Mouse (Mus musculus) layer of hippocampus, adult 2 months (tissue): ENCODE measurements around the gene Tspan5. TPM values are rescaled to one million over a fixed set of nuclear protein-coding genes. Genes with fewer than 3 reads are reported as not detected.
A peak's percentile ranks its signal among the peaks of the same experiment; 100 is the strongest.

Source experiments
- DNase-seq, 2 experiments: peaks; one replicate each; pipeline ENCODE4 v3.0.0; 2022; ENCODE audit warnings: low spot score in 2 of 2
- H3K27ac ChIP-seq: fragments of 200-600 bp; 2 replicates; pipeline ENCODE4 v1.8.1; 2022
- H3K4me3 ChIP-seq: fragments of 200-600 bp; 2 replicates; pipeline ENCODE4 v1.8.1; 2022; ENCODE audit warnings: mild to moderate bottlenecking
- CTCF ChIP-seq: fragments of 200-600 bp; conservative IDR thresholded peaks from 2 replicates; pipeline ENCODE4 v1.8.1; 2022; ENCODE audit warnings: antibody characterized with exemption, mild to moderate bottlenecking, moderate library complexity
- long read RNA-seq, 2 experiments: library from polyadenylated mRNA; stranded (forward); transcript quantifications; one replicate each; pipeline ENCODE4 v2.0.0; 2021; ENCODE audit warnings: borderline mapping rate in 2 of 2
- total RNA-seq, 2 experiments: library from RNA; stranded (reverse); gene quantifications; 2 replicates each; pipeline ENCODE4 v1.2.3; 2021

Gene Tspan5
- total RNA-seq: 100 to 1,000 TPM; 199 to 202 TPM
- long read RNA-seq, experiment 1, full-length matches to known transcripts: 167 of 198 reads
- long read RNA-seq, experiment 1, partial matches to known transcripts: 5 of 198 reads
- long read RNA-seq, experiment 1, other reads (novel, unspliced or antisense): 26 of 198 reads
- long read RNA-seq, experiment 2, full-length matches to known transcripts: 270 of 321 reads
- long read RNA-seq, experiment 2, partial matches to known transcripts: 27 of 321 reads
- long read RNA-seq, experiment 2, other reads (novel, unspliced or antisense): 24 of 321 reads

DNA sequence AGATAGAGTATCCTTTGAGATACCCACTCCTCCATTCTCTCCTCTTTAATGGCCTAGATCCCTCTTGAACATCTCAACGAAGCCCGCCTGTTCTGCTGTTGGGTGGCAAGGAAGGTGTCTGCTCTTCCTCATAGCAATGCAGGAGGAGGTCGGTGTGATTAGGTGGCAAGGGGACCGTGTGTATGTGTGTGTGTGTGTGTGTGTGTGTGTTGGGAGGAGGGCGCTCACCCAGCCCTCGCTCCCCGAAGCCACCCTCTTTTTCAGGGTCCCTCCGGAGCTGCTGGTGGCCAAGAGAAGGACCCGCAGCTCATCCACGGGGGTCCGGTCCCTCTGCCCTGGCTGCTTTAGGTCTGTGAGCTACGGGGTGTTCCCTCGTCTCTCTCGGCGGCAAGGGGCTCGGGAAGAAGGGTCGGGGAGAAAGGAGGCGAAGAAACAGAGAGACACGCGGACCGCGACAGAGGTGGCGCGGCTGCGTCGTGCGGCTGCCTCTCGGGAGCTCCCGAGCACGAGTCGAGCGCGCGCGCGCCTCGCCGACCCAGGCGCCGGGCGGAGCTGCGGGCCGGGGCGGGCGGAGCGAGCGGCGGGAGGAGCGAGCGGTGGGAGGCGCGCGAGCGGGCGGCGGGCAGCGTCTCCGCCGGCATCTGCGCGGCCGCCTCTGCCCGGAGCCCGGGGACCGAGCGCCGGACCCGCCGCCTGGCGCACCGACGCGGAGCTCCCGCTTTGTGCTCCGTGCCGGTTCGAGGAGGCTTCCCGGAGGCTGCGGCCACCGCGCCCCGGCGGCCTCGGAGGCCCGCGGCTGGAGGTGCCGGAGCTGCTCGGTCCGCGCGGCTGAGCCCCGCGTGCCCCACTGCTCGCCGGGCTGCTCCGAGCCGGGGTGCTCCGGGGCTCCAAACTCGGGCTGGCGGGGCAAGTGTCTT, at the start of gene Tspan5:
Gene Tspan5 (plus strand): TSS at position 547 of the 917 bp plus-strand sequence.
- peak; percentile 77 to 84 for DNase-seq

DNA sequence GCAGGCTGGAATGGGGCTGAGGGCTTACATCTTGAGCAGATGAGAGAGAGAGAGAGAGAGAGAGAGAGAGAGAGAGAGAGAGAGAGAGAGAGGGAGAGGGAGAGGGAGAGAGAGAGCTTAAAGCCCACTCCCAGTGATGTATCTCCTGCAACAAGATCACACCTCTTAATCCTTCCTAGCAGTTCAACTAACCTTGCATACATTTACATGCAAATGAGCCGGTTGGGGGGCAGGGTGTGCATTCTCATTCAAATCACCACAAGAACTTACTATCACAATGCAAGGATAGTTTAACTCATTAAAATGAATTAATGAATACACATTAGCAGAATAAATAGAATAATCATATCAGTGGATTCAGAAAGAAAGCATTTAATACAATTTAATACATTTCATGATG, 49.7 kb upstream of the Tspan5 start:
- Histone ChIP-seq H3K27ac (no peak overlapping the region), H3K4me3 (no peak overlapping the region)
- no peak for DNase-seq
- no peak for TF ChIP-seq CTCF

More for the DNA sequence above, at the start of gene Tspan5:
- H3K27ac ChIP-seq: peak within 1 kb of the TSS; percentile 97
- TF ChIP-seq CTCF: no peak
- H3K4me3 ChIP-seq: peak within 1 kb of the TSS; percentile 95

DNA sequence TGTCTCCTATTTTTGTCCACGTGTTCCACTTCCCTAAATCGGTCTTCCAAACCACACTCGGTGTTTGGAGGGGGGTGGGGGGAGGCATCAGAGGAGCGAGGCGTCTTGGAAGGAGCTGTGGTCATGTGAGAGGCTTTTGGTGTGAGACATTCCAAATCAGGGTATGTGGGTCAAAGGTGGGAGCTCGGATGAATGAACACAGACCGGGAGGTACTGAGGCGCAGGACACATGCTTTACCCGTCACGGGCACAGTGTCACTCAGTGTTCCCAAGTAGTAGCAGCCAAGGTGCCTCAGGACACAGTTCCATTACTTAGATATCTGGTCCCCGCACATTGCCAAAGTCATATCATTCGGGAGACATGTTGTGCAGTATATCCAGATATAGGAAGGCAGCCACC, 38.6 kb upstream of the Tspan5 start:
- no peak for TF ChIP-seq CTCF
- Histone ChIP-seq H3K27ac (no peak overlapping the region), H3K4me3 (no peak overlapping the region)
- no peak for DNase-seq

DNA sequence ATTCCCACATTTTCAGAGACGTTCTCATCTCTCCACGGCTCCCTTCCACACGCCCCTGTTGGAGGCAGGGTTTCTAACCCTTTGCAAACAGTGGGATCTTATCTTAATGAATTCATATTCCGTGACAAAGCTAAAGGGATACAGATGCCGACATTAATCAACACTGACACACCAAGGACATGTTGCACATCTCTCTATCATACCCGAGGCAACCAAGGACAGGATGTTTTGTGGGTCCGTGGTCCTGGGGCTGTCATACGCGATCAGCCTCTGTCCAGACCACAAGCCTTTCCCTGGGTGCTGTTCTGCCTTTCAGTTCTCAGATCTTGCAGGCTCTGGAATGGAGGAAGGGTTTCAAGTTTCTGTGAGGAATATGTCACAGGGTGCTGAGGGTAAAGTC, 37.5 kb upstream of the Tspan5 start:
- no peak for TF ChIP-seq CTCF
- Histone ChIP-seq H3K4me3 (no peak overlapping the region), H3K27ac (no peak overlapping the region)
- no peak for DNase-seq

DNA sequence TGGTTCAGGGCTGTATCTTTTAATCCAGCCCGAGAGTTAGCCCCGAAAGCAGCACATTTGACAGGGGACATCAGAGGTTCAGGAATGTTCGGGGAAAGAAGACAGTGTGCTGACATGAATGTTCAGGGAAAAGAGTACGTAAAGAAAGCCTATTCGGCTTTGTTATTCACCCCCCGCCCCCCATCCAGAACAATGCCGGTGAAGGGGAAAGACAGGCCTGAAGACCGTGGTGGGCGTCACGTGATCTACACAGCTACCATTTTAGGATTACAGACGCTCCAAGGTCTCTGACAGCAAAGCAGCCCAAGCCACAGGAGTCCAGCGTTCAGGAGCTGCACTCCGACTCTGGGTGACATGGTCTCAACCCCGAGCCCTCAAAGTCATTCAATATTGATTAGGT, 36.1 kb upstream of the Tspan5 start:
- DNase-seq: no peak
- Histone ChIP-seq H3K4me3 (no peak overlapping the region), H3K27ac (no peak overlapping the region)
- no peak for TF ChIP-seq CTCF

DNA sequence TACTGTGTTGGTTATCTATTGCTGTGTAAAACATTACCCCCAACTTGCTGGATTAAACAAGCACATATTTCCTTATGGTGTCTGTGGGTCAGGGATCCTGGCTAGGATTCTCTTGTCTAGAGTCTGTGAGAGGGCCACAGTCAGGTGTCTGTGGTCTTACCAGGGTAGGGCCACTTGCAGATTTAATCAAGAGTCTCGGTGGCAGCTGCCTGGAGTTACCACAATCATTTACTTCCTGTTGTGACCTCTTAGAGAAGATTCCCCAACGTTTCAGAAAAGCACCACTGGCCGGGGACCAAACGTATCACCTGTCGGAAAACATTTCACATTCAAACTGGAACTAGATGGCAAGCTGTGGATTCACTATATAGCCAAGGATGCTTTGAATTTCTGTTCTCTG, 32.8 kb upstream of the Tspan5 start:
- DNase-seq: no peak
- no peak overlapping the region for H3K4me3 ChIP-seq
- H3K27ac ChIP-seq: no peak overlapping the region
- no peak for TF ChIP-seq CTCF

DNA sequence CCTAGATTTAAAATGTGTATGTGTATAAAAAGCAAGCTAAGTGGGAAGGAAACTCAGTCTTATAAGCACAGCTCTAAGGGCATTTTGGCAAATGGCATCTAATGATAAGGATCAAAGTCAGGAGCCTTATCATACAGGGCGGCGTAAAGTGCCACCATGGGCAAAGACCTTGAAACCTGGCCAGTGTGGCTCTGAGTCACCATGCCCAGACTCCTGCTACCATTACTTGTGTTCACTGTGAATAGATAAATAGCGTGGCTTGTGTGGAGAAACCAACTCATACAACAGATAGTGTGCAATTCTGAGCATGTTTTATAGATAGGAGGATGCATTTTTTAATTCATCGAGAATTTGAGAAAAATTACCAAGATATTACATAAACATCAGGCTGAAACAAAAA, 30.0 kb upstream of the Tspan5 start:
- peak overlapping the region; percentile 64 for H3K27ac ChIP-seq
- TF ChIP-seq CTCF: no peak
- no peak overlapping the region for H3K4me3 ChIP-seq
- DNase-seq: no peak

DNA sequence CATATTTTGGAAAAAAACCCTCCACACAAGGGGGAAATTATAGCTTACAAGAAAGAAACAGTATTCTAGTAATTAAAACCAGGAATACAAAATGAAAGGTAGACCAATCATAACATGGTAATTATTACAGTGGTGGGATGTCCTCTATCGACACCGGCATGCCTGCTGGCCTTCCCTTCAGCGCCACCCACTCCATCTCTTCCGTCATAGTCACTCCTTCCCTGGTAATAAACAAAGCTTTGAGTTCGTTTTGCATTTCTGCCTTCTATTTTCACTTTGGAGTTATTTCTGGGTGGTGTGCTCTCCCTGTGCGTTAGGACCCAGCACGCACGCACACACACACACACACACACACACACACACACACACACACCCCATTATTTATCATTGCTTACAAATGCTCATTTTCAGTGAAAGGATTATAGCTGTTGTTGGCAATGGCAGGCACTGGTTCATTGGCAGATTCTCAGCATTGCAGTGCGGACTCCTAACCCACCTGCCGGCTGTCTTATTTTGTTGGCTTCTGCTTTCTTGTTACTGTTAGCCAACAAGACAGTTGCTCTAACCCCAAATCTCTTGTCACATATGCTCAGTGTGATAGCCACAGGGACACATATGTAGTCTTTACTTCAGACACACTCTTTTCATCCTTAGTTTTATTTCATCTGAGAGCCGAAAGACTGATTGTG, 29.4 kb upstream of the Tspan5 start:
- DNase-seq: peak; percentile 16 to 21
- no peak for TF ChIP-seq CTCF
- H3K4me3 ChIP-seq: peak overlapping the region; percentile 22; the same call in 1 of the 2 replicates
- H3K27ac ChIP-seq: peak overlapping the region; percentile 64

DNA sequence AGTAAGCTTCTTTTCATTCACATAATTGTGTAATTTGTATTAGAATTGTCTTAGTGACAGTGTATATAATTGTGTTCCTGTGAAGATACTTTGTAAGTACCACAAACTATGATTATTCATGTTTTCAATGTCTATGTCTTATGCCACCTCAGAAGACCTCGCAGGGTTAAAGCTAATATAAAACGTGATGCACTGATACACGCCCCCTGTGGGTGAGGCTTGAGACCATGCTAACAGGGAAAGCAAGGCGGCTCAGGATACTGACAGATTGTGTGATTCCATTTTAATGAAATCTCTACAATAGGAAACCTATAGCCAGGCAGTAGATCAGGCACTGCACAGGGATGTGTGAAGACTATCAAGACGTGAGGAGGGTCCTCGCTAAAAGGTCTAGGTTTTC, 28.9 kb upstream of the Tspan5 start:
- DNase-seq: no peak
- TF ChIP-seq CTCF: peak; percentile 73

DNA sequence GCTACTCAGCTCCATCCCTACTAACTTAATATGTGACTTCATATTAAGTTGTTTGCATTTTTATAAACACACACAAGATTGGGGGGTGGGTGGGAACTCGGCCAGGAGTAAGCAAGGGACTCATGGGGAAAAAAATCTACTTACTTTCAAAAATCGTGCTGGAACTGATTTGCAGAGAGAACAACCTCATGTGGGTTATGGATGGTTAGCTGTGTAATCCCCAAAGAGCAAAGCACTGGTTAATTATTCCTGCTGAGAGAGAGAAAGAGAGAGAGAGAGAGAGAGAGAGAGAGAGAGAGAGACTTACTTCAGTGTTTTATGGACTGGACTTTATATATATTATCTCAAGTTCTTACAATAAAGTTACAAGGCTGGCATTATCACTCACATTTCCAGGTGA, 27.2 kb upstream of the Tspan5 start:
- TF ChIP-seq CTCF: no peak

More for the DNA sequence above, 28.9 kb upstream of the Tspan5 start:
- peak overlapping the region; percentile 15; the same call in 1 of the 2 replicates for H3K4me3 ChIP-seq
- peak overlapping the region; percentile 48; the same call in 1 of the 2 replicates for H3K27ac ChIP-seq

DNA sequence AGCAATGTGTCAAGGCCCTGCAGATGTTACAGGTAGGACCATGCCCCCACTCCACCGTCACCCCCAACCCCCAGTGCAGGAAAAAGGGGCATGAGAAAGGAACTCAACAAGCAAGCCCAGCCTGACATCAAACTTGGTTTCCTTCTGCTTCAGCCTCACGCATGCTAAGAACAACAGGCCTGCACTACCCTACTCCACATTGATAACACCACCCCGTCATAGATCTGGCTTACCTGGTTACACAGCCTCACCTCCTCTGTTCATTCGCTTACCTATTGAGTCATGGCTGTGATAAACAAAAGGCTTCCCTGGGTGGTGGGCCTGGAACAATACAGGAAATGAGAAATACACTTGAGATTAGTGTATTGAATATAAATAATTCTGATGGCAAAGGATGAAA, 26.8 kb upstream of the Tspan5 start:
- no peak for TF ChIP-seq CTCF
- Histone ChIP-seq H3K27ac (no peak overlapping the region), H3K4me3 (no peak overlapping the region)
- no peak for DNase-seq

More for the DNA sequence above, 27.2 kb upstream of the Tspan5 start:
- Histone ChIP-seq H3K4me3 (no peak overlapping the region), H3K27ac (no peak overlapping the region)
- no peak for DNase-seq

DNA sequence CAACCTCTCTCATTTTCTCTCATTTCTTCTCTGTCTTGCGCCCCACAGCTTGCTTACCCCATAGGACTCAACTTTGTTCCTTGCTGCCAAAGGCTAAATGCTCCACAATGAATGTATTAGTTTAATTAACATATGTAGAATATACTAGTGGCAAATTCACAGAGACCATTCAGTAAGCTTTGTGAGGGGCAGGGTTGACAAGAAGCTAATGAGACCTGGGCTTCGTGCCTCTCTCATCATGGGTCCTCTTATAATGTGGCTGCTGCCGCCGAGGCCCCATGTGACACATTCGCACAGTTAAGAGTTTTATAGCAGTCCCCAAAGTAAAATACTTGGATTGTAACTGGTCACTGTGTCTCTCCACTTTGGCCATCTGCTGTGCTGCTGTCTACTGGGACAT, 25.0 kb upstream of the Tspan5 start:
- TF ChIP-seq CTCF: no peak

DNA sequence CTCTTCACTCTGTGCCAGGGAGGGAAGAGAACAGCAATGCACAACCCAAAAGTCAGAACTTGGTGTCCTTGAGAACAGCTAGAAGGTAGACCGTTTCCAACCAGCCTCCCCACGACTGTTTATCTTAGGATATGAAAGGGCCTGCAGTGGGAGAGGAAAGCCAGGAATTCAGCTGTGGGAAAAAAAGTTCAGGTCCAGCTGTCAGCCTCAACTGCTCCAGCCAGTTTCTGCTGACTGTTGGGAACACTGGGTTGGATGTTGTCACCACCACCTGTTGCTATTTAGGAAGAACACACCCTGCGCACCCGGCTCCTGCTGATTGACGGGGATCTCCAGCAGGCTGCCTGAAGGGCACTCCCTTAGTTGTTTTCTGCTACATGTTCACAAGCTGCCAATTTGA, 19.8 kb upstream of the Tspan5 start:
- H3K27ac ChIP-seq: no peak overlapping the region
- TF ChIP-seq CTCF: no peak
- no peak for DNase-seq
- H3K4me3 ChIP-seq: no peak overlapping the region

More for the DNA sequence above, 25.0 kb upstream of the Tspan5 start:
- H3K27ac ChIP-seq: no peak overlapping the region
- no peak overlapping the region for H3K4me3 ChIP-seq
- DNase-seq: no peak
